Mouse (Mus musculus) megakaryocyte, embryonic 14.5 days (primary cell): ENCODE data around the gene Gm13289.
"Not testable (repeated sequence)": the region's sequence is repeated elsewhere in the genome, so short reads cannot be mapped to it uniquely, and the experiment has no call there.

Experiments
- FLI1 ChIP-seq: IDR thresholded peaks from 2 replicates; pipeline ENCODE4 v1.6.1; 2012; ENCODE audit warnings: low read length, inconsistent platforms, mixed read lengths
- GATA1 ChIP-seq: IDR thresholded peaks from 3 replicates; pipeline ENCODE4 v1.6.1; 2012; ENCODE audit warnings: mixed read lengths, low read length, inconsistent platforms, borderline replicate concordance

DNA sequence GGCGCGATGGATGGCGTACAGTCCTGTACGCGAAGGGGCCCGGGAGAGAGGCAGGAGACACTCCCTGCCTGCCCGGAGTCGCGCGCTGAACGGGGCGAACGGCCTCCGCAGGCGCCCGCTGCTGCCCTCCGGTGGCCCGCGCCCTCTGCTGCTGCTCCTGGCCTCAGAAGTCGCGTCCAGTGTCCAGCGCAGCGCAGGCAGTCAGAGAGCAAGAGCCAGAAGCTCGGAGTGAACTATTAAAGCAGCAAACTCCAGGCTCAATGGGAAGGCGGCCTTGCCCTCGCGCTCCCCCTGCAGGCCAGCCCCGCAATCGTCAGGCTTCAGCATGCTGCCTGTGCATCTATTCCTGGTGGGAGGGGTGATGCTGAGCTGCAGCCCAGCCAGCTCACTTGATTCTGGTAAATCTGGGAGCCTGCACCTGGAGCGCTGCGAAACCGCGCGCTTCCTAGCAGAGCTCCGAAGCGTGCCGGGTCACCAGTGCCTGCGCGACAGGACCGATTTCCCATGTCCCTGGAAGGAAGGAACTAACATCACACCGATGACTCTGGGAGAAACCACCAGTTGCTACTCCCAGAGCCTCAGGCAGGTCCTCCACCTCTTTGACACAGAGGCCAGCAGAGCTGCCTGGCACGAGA, 13.2 kb upstream of the Gm13289 start:
- TF ChIP-seq FLI1, GATA1: not testable (repeated sequence)
